Mouse (Mus musculus) forebrain, embryonic 11.5 days (tissue): ENCODE results near the gene Iqsec3. TPM values are rescaled to one million over a fixed set of nuclear protein-coding genes. Genes with fewer than 3 reads are reported as not detected.

ENCODE experiments used
- ATAC-seq: fragments of 200-750 bp; cut with Nextera tagmentation; replicated peaks from 2 replicates; pipeline ENCODE4 v1.8.0; 2017; ENCODE audit warnings: moderate TSS enrichment; ENCODE audit not compliant: low FRiP score
- DNase-seq: peaks from one replicate; pipeline ENCODE4 v3.0.0-alpha.2; 2017; ENCODE audit warnings: low spot score
- H3K27ac ChIP-seq: fragments of 300-500 bp; sonication (generic); 2 replicates; pipeline ENCODE4 v1.5.1; 2014; ENCODE audit warnings: low read depth, low read length
- H3K27me3 ChIP-seq: fragments of 300-500 bp; sonication (generic); 2 replicates; pipeline ENCODE4 v1.6.1; 2014; ENCODE audit warnings: mild to moderate bottlenecking, low read length, mixed read lengths; ENCODE audit not compliant: control insufficient read depth, insufficient read depth
- H3K36me3 ChIP-seq: fragments of 300-500 bp; sonication (generic); 2 replicates; pipeline ENCODE4 v1.6.1; 2014; ENCODE audit warnings: mild to moderate bottlenecking, low read length, moderate library complexity, mixed read lengths; ENCODE audit not compliant: control insufficient read depth, insufficient read depth
- H3K4me1 ChIP-seq: fragments of 300-500 bp; sonication (generic); replicated peaks from 2 replicates; pipeline ENCODE4 v1.6.1; 2014; ENCODE audit warnings: low read length, mixed read lengths; ENCODE audit not compliant: control insufficient read depth, insufficient read depth
- H3K4me2 ChIP-seq: fragments of 300-500 bp; sonication (generic); 2 replicates; pipeline ENCODE4 v1.6.1; 2014; ENCODE audit warnings: low read depth, mild to moderate bottlenecking, low read length, moderate library complexity, mixed read lengths; ENCODE audit not compliant: severe bottlenecking
- H3K4me3 ChIP-seq: fragments of 300-500 bp; sonication (generic); 2 replicates; pipeline ENCODE4 v1.5.1; 2014; ENCODE audit warnings: low read depth, low read length
- H3K9ac ChIP-seq: fragments of 300-500 bp; sonication (generic); 2 replicates; pipeline ENCODE4 v1.6.1; 2014; ENCODE audit warnings: low read length
- H3K9me3 ChIP-seq: fragments of 300-500 bp; sonication (generic); 2 replicates; pipeline ENCODE4 v1.6.1; 2016; ENCODE audit warnings: low read length, mixed read lengths; ENCODE audit not compliant: control insufficient read depth
- WGBS: fragments of 180-500 bp; shearing (Covaris S2); extraction: QIAGEN DNeasy Blood & Tissue Kit; methylation state at CpG from one replicate; pipeline ENCODE4 v1.1.7; 2014; 5-methylcytosine and 5-hydroxymethylcytosine counted together
- polyA plus RNA-seq: library from polyadenylated mRNA; unstranded; fragments of >200 nt; fragmentation: Nextera tagmentation; extraction: Ambion mirVana; gene quantifications from 2 replicates; pipeline ENCODE4 v1.2.1, GENCODE M21; 2014

Gene Iqsec3
- polyA plus RNA-seq, 1 experiment from 2014 or later: 0.90 TPM

GRCm38 (mm10) chr6:121343026-121343770 is 130.3 kb downstream of the Iqsec3 start, which contains the start of gene Slc6a12:
Gene Slc6a12, plus strand, starts transcription at chr6:121343076.
- Histone ChIP-seq H3K9ac (no peak within 1 kb of the TSS), H3K4me1 (no peaks in the 10 kb centered on the region), H3K27ac (no peak within 1 kb of the TSS), H3K9me3 (no peaks in the 10 kb centered on the region), H3K27me3 (no peaks in the 10 kb centered on the region), H3K4me2 (no peak within 1 kb of the TSS), H3K36me3 (no peaks in the 10 kb centered on the region), H3K4me3 (no peak within 1 kb of the TSS)
- DNase-seq (no peak), ATAC-seq (no peak)
- WGBS: 79% methylated on average over 15 of the region's 15 CpGs

GRCm38 (mm10) chr6:121341650-121342049 is 131.8 kb downstream of the Iqsec3 start:
- no peaks in the 10 kb centered on the region for H3K9me3 ChIP-seq
- WGBS: 89% methylated on average over 6 of the region's 6 CpGs
- H3K4me2 ChIP-seq: no peak overlapping the region
- no peaks in the 10 kb centered on the region for H3K27me3 ChIP-seq
- DNase-seq (no peak), ATAC-seq (no peak)
- no peaks in the 10 kb centered on the region for H3K36me3 ChIP-seq
- no peaks in the 10 kb centered on the region for H3K4me1 ChIP-seq
- no peak overlapping the region for H3K9ac ChIP-seq
- H3K4me3 ChIP-seq: no peak overlapping the region
- no peak overlapping the region for H3K27ac ChIP-seq

GRCm38 (mm10) chr6:121338519-121338896 is 135.0 kb downstream of the Iqsec3 start:
- Histone ChIP-seq H3K4me3 (no peak overlapping the region), H3K4me2 (no peak overlapping the region), H3K36me3 (no peaks in the 10 kb centered on the region), H3K27ac (no peak overlapping the region), H3K9me3 (no peaks in the 10 kb centered on the region), H3K27me3 (no peaks in the 10 kb centered on the region), H3K9ac (no peak overlapping the region), H3K4me1 (no peaks in the 10 kb centered on the region)
- WGBS: 48% methylated on average over 4 of the region's 4 CpGs
- ATAC-seq (no peak; the same call in 1 of the 2 replicates), DNase-seq (no peak)

GRCm38 (mm10) chr6:121337770-121338518 is 135.5 kb downstream of the Iqsec3 start:
- H3K4me2 ChIP-seq: no peak overlapping the region
- ATAC-seq (peak; percentile 84), DNase-seq (peak; percentile 90)
- WGBS: 31% methylated on average over 3 of the region's 3 CpGs
- no peak overlapping the region for H3K27ac ChIP-seq
- H3K4me3 ChIP-seq: no peak overlapping the region
- no peaks in the 10 kb centered on the region for H3K36me3 ChIP-seq
- no peaks in the 10 kb centered on the region for H3K4me1 ChIP-seq
- H3K27me3 ChIP-seq: no peaks in the 10 kb centered on the region
- H3K9ac ChIP-seq: no peak overlapping the region
- H3K9me3 ChIP-seq: no peaks in the 10 kb centered on the region

- H3K27ac ChIP-seq: no peak overlapping the region
- no peaks in the 10 kb centered on the region for H3K27me3 ChIP-seq
- no peak for ATAC-seq
- H3K4me3 ChIP-seq: no peak overlapping the region
- DNase-seq: no peak
- H3K9ac ChIP-seq: no peak overlapping the region
- H3K36me3 ChIP-seq: no peaks in the 10 kb centered on the region
- no peak overlapping the region for H3K4me2 ChIP-seq
- no peaks in the 10 kb centered on the region for H3K9me3 ChIP-seq
- H3K4me1 ChIP-seq: no peaks in the 10 kb centered on the region
- 92% methylated on average over 9 of the region's 9 CpGs for WGBS
Observed at GRCm38 (mm10) chr6:121337229-121337628, 136.2 kb downstream of the Iqsec3 start.

GRCm38 (mm10) chr6:121336558-121336957 is 136.9 kb downstream of the Iqsec3 start:
- Histone ChIP-seq H3K4me1 (no peaks in the 10 kb centered on the region), H3K4me2 (no peak overlapping the region), H3K27me3 (no peaks in the 10 kb centered on the region), H3K36me3 (no peaks in the 10 kb centered on the region), H3K9me3 (no peaks in the 10 kb centered on the region), H3K9ac (no peak overlapping the region), H3K27ac (no peak overlapping the region), H3K4me3 (no peak overlapping the region)
- no peak for DNase-seq
- no peak for ATAC-seq
- WGBS: 80% methylated on average over 8 of the region's 8 CpGs

- H3K9me3 ChIP-seq: no peaks in the 10 kb centered on the region
- H3K4me3 ChIP-seq: no peak overlapping the region
- H3K27me3 ChIP-seq: no peaks in the 10 kb centered on the region
- no peak overlapping the region for H3K27ac ChIP-seq
- no peaks in the 10 kb centered on the region for H3K36me3 ChIP-seq
- H3K4me1 ChIP-seq: no peaks in the 10 kb centered on the region
- no peak for ATAC-seq
- H3K4me2 ChIP-seq: no peak overlapping the region
- WGBS: 89% methylated on average over 9 of the region's 9 CpGs
- H3K9ac ChIP-seq: no peak overlapping the region
- no peak for DNase-seq
Observed at GRCm38 (mm10) chr6:121335841-121336240, 137.6 kb downstream of the Iqsec3 start.

- Histone ChIP-seq H3K4me2 (no peak overlapping the region), H3K9me3 (no peaks in the 10 kb centered on the region), H3K36me3 (no peaks in the 10 kb centered on the region), H3K27ac (no peak overlapping the region), H3K27me3 (no peaks in the 10 kb centered on the region), H3K4me1 (peaks cover 3% of the 10 kb centered on the region; the same call in 1 of the 2 replicates), H3K9ac (no peak overlapping the region), H3K4me3 (no peak overlapping the region)
- WGBS: 9% methylated on average over 10 of the region's 10 CpGs
- DNase-seq (no peak), ATAC-seq (peak; percentile 42)
Observed at GRCm38 (mm10) chr6:121329848-121330508, 143.5 kb downstream of the Iqsec3 start.
